Mouse (Mus musculus): Measurements from ENCODE around the gene BC048562. TPM values are rescaled to one million over a fixed set of nuclear protein-coding genes. Genes with fewer than 3 reads are reported as not detected.

BC048562 gene
- not detected in 2 replicates for polyA plus RNA-seq (2012; rRNA removed)

DNA sequence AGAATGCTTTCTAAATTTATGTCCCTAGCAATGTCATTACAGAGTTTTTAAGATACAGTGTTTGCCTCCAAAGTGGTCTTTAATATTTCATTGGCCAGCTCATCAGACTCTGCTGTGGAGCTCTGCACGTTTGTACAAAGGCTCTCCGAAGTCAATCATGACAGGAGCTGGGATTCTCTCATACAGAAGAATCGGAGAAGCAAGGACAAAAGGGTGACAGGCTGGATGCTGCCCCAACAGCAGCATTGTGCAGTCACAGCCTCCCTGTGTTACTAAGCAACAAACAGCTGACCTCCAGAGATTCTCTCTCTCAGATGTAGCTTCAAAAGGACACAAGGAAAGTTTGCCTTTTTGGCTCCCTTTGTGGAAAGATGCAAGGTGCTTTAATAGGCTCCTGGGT is at the start of gene BC048562:
Gene BC048562 (plus strand): TSS at position 301 of the 400 bp plus-strand sequence.

DNA sequence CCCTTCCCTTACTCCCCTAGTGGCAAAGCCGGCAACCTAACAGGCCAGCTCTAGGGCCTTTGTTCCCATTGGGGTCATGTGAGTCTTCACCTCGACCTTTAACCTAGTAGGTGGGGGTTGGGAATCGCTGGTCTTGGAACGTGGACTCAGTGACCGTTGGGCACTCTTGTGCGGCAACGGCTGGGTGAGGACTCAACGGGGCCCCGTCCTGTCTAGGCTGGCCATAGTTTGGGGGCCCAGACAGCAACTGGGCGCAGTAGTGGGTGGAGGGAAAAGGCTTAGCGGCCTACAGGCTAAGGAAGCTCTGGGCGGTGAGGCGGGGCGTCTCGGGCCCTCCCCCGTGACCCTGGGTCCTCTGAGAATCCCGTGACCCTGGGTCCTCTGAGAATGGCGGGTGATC is 43.6 kb upstream of the BC048562 start, which contains the start of gene 1700102P08Rik:
Gene 1700102P08Rik (plus strand): TSS at position 130 of the 400 bp plus-strand sequence.

DNA sequence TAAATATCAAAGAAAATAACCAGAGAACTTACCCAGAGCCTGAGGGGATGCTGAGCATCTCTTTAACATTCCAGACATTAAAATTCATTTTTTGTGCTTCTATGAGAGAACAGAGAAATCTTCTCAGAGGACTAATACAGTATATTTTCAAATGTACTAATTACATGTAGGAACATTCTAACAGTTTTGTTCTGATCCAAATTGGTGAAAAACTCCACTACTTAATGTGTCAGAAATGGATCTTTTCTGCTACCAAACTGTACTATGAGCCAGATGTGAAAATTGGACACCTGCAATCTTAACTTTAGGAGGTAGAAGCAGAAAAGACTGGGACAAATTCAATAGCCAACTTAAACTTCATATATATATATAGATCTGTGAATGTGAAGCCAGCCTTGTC is 7.9 kb upstream of the BC048562 start, which contains the start of gene Ccdc36:
Gene Ccdc36 (minus strand): TSS at position 101 of the 400 bp plus-strand sequence.

DNA sequence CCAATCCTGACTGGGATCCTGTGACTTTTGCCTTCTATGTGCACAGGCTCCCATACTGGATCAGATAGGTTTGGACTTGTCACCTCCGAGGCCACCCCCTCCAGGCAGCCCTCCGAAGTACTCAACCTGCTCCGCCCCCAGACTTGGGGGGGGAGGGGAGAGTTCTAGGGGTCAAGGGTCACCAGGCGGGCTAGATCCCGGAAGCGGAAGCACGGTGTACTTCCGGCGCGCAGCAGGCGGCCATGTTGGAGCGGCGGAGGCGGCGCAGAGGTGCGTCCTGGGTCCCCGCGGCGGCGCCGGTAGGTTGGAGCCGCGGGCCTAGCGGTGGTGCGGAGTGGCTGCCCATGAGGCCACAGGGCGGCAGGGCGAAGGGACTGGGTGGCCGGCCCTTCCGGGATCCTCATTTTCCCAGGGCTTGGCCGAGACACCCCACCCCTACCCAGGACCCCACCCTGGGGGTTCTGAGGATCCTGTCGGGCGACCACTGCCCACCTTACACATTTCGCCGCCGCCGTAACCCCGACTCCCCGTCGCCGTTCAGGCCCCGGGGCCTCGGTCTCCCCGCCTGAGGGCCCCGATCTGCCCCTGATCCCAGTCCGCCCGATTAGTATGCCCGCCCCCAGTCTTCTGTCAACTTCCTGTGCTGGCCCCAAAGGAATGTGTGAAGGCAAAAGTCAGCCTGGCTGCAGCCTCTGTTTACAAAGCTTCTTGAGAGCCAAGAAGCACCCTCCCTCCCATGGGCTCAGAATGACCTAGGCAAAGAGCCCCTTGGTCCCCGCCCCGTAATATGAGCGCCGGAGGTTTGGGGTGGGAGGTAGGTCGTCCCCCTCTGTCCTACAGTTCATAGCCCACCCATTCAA is 24.3 kb downstream of the BC048562 start, which contains the start of gene Ccdc71:
Gene Ccdc71 (plus strand): TSS at position 209 of the 860 bp plus-strand sequence.

DNA sequence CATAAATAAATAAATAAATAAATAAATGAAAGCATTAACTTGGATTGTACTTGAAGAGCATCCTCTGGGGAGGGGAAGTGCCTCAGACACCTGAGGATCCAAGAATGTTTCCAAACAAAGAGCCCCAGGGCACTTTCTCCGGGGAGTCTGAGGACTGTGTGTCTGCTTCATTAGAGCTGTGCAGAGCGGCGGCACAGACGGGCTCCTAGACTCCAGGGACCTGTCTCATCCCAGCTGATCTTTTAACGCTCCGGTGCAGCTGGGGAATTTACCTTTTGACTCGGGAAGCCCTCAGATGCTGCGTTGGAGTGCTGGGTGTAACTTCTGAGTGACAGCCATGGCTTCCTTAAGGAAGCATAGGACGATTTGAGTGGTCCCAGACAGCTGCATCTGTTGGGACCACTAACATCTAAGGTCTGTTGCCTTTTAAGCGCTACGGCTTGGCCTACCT is 24.9 kb downstream of the BC048562 start, which contains the start of gene Klhdc8b:
Gene Klhdc8b (minus strand): TSS at position 401 of the 451 bp plus-strand sequence.

DNA sequence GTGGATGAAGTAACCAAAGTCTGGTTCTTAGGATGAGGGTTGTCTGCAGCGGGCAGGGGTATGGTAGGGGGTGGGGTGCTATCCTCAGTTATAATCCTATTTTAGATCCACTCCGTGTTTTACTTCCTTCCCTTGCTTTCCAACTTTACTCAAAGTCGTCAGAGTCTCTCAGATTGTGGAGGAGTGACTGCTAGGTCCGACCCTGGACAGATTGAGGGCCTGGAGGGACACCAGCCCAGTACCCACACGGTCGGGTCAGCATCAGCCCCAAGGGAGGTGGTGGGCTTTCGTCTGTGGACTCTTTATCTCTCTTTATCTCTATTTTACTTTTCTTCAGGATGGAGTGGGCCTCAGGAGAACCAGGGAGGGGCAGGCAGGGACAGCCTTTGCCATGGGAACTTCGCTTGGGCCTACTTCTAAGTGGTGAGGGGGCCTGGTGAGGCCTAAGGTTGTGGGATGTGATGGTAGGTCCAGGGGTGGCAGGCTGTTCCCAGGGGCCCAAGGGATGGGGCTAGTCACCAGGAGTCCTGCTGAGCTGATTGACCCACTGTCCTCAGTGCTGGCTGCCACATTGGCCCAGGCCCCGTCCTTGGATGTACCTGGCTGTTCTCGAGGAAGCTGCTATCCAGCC is 43.6 kb downstream of the BC048562 start, which contains the start of gene Lamb2:
Gene Lamb2 (plus strand): TSS at position 16 of the 631 bp plus-strand sequence.

DNA sequence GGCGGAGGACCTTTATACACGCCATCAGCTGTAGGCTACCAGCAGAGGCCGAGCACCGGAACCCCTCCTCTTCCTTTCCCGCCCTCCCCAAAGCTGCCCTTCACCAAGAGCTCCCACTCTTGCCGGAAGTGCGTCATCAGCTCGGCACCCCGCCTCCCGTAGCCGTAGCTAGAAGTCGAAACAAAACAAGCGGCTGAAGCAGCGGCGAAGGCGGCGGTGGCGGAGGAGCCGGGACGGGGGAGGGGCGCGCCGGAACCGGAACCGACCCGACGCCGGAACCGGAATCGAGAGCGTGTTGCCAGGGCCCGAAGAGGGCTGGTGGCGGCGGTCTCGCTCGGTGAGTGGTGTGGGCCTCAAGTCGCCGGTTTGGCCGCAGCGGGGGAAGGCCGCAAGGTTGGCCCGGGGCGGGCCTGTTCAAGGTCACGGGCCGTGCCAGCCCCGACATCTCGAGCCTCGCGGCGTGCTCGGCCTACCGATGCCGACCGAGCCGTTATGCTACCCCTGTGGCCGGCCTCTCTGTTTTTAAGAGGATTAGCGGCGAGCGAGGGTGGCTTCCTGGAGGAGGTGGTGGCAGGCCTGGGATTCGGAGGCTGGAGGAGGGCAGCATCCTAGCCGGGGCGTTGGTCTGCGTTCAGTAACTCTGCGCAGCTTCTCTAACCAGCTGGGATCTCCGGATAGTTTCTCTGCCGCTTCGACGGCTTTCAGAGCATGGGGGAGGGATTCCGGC is 54.4 kb downstream of the BC048562 start, which contains the start of gene Usp19:
Gene Usp19 (plus strand): TSS at position 44 of the 727 bp plus-strand sequence.

Other genes with a start within 250 kb of the BC048562 start
- gene Bsn, start 246.1 kb upstream of the BC048562 start, polyA plus RNA-seq (2012; rRNA removed) = 17.6 and 21.0 TPM in 2 replicates
- gene Dag1, start 172.5 kb upstream of the BC048562 start, polyA plus RNA-seq (2012; rRNA removed) = 31.1 and 37.4 TPM in 2 replicates
- gene Nicn1, start 146.1 kb upstream of the BC048562 start, polyA plus RNA-seq (2012; rRNA removed) = 87.9 and 91.8 TPM in 2 replicates
- gene Amt, start 139.6 kb upstream of the BC048562 start, polyA plus RNA-seq (2012; rRNA removed) = 64.2 and 65.5 TPM in 2 replicates
- gene Rhoa, start 130.4 kb upstream of the BC048562 start, polyA plus RNA-seq (2012; rRNA removed) = 212 and 233 TPM in 2 replicates
- 31.7 and 35.3 TPM in 2 replicates for gene Tcta, start 130.3 kb upstream of the BC048562 start, polyA plus RNA-seq (2012; rRNA removed)
- 370 and 383 TPM in 2 replicates for gene Gpx1, start 97.6 kb upstream of the BC048562 start, polyA plus RNA-seq (2012; rRNA removed)
- 121 and 125 TPM in 2 replicates for gene Usp4, start 88.6 kb upstream of the BC048562 start, polyA plus RNA-seq (2012; rRNA removed)
- 2.8 and 3.4 TPM in 2 replicates for gene 1700102P08Rik, start 43.7 kb upstream of the BC048562 start, polyA plus RNA-seq (2012; rRNA removed)
- gene Ccdc36, start 8.0 kb upstream of the BC048562 start, polyA plus RNA-seq (2012; rRNA removed) = 1.7 and 2.2 TPM in 2 replicates
- gene Ccdc71, start 24.0 kb downstream of the BC048562 start, polyA plus RNA-seq (2012; rRNA removed) = 31.1 and 35.9 TPM in 2 replicates
- 75.5 and 76.3 TPM in 2 replicates for gene Klhdc8b, start 25.1 kb downstream of the BC048562 start, polyA plus RNA-seq (2012; rRNA removed)
- gene Lamb2, start 43.3 kb downstream of the BC048562 start, polyA plus RNA-seq (2012; rRNA removed) = 52.1 and 78.8 TPM in 2 replicates
- gene Usp19, start 54.1 kb downstream of the BC048562 start, polyA plus RNA-seq (2012; rRNA removed) = 179 and 187 TPM in 2 replicates
- gene Qars, start 71.2 kb downstream of the BC048562 start, polyA plus RNA-seq (2012; rRNA removed) = 190 and 192 TPM in 2 replicates
- gene Qrich1, start 80.3 kb downstream of the BC048562 start, polyA plus RNA-seq (2012; rRNA removed) = 128 and 130 TPM in 2 replicates
- gene Impdh2, start 123.8 kb downstream of the BC048562 start, polyA plus RNA-seq (2012; rRNA removed) = 152 and 156 TPM in 2 replicates
- 43.8 and 48.6 TPM in 2 replicates for gene Ndufaf3, start 131.0 kb downstream of the BC048562 start, polyA plus RNA-seq (2012; rRNA removed)
- gene Dalrd3, start 133.4 kb downstream of the BC048562 start, polyA plus RNA-seq (2012; rRNA removed) = 225 and 236 TPM in 2 replicates
- gene Wdr6, start 142.3 kb downstream of the BC048562 start, polyA plus RNA-seq (2012; rRNA removed) = 254 and 260 TPM in 2 replicates
- gene P4htm, start 161.2 kb downstream of the BC048562 start, polyA plus RNA-seq (2012; rRNA removed) = 27.8 and 30.9 TPM in 2 replicates
- gene Arih2, start 212.9 kb downstream of the BC048562 start, polyA plus RNA-seq (2012; rRNA removed) = 49.9 and 50.4 TPM in 2 replicates
- 19.2 and 22.5 TPM in 2 replicates for gene Slc25a20, start 225.6 kb downstream of the BC048562 start, polyA plus RNA-seq (2012; rRNA removed)